Mouse (Mus musculus) neural tube, embryonic 10.5 days (tissue): ENCODE data around the gene Eif4a3.
"Not testable (repeated sequence)": the region's sequence is repeated elsewhere in the genome, so short reads cannot be mapped to it uniquely, and the experiment has no call there.

ENCODE experiments used
- DNase-seq: peaks from one replicate; pipeline ENCODE4 v3.0.0-alpha.2; 2017; ENCODE audit warnings: low spot score; ENCODE audit errors: extremely low spot score

The Eif4a3 gene

GRCm38 (mm10) chr11:119249011-119249410 is 50.9 kb downstream of the Eif4a3 start:
- DNase-seq: peak; percentile 63

GRCm38 (mm10) chr11:119245543-119245942 is 54.3 kb downstream of the Eif4a3 start:
- not testable (repeated sequence) for DNase-seq

- DNase-seq: no peak
Observed at GRCm38 (mm10) chr11:119239480-119239879, 60.4 kb downstream of the Eif4a3 start.
